Mouse (Mus musculus): Measurements from ENCODE around the gene Eif3k.

- no peak for TF ChIP-seq POLR2A (IDR thresholded peaks at IDR 0.05; ENCODE audit: low read depth, low read length)
- no peak for TF ChIP-seq CTCF (conservative IDR thresholded peaks at IDR 0.05; ENCODE audit: insufficient read depth, insufficient read length, low read depth, low read length)
These were observed 49.1 kb downstream of the Eif3k start for GRCm38 (mm10) chr7:28932421-28933041.

Data from kidney, adult 2 months (tissue).